Mouse (Mus musculus) lung, adult 2 months (tissue): ENCODE results near the gene Wdr86.

Experiments
- CTCF ChIP-seq: fragments of 200-500 bp; IDR thresholded peaks from 2 replicates; pipeline ENCODE4 v1.5.1; 2011; ENCODE audit warnings: mild to moderate bottlenecking, low read length, control low read depth; ENCODE audit not compliant: insufficient read depth
- POLR2A ChIP-seq: fragments of 200-500 bp; IDR thresholded peaks from 2 replicates; pipeline ENCODE4 v1.6.1; 2011; ENCODE audit warnings: low read depth, mild to moderate bottlenecking, control low read depth, low read length, borderline replicate concordance; ENCODE audit errors: extremely low read depth

- no peak for TF ChIP-seq POLR2A
- TF ChIP-seq CTCF: no peak
Measured at GRCm38 (mm10) chr5:24709962-24710361, 20.6 kb downstream of the Wdr86 start.
